20 mouse cellular contexts compared by ENCODE assay signal in genomic region chr8:77459696-77460095, GRCm38 (mm10).
"Had no signal": no experiment of that assay in that cellular context is flagged by ENCODE, and none has a peak within 500 bp of the region (broad histone marks: within the 10 kb centered on the region; RNA-seq: fewer than 3 reads in every experiment).

No protein-coding gene starts in this region.

- DNase-seq: kidney, adult 11 months; kidney, adult 8-10 months; kidney, postnatal 36 days; layer of hippocampus, postnatal 36 days; left cerebral cortex, postnatal 4 days; liver, postnatal 0 days; lung, embryonic 14.5 days; right cerebral cortex, adult 18-20 months; right cerebral cortex, postnatal 14 days; right cerebral cortex, postnatal 4 days; thymus, postnatal 25 days had no signal

- H3K4me3 ChIP-seq: intestine, embryonic 15.5 days; limb, embryonic 12.5 days; limb, embryonic 15.5 days; midbrain, embryonic 12.5 days; stomach, embryonic 15.5 days had no signal

- H3K9ac ChIP-seq: intestine, embryonic 15.5 days; limb, embryonic 12.5 days; limb, embryonic 15.5 days; liver, embryonic 14.5 days; liver, postnatal 0 days; lung, embryonic 14.5 days; midbrain, embryonic 12.5 days; stomach, embryonic 15.5 days had no signal

- H3K4me1 ChIP-seq: intestine, embryonic 15.5 days; limb, embryonic 15.5 days; midbrain, embryonic 12.5 days; stomach, embryonic 15.5 days had no signal

- H3K36me3 ChIP-seq: intestine, embryonic 15.5 days; limb, embryonic 12.5 days; limb, embryonic 15.5 days; midbrain, embryonic 12.5 days; stomach, embryonic 15.5 days had no signal

- H3K4me2 ChIP-seq: intestine, embryonic 15.5 days; limb, embryonic 12.5 days; limb, embryonic 15.5 days; liver, embryonic 11.5 days; lung, embryonic 14.5 days; midbrain, embryonic 12.5 days; stomach, embryonic 15.5 days had no signal

- ATAC-seq: intestine, embryonic 15.5 days; liver, postnatal 0 days; lung, postnatal 0 days had no signal

- H3K9me3 ChIP-seq: intestine, embryonic 15.5 days; limb, embryonic 12.5 days; limb, embryonic 15.5 days; midbrain, embryonic 12.5 days; stomach, embryonic 15.5 days had no signal

- H3K27ac ChIP-seq: intestine, embryonic 15.5 days; limb, embryonic 12.5 days; limb, embryonic 15.5 days; liver, embryonic 14.5 days; macrophage; midbrain, embryonic 12.5 days; stomach, embryonic 15.5 days had no signal

- H3K27me3 ChIP-seq: intestine, embryonic 15.5 days; limb, embryonic 12.5 days; limb, embryonic 15.5 days; midbrain, embryonic 12.5 days; stomach, embryonic 15.5 days had no signal
